In the genomic region with DNA sequence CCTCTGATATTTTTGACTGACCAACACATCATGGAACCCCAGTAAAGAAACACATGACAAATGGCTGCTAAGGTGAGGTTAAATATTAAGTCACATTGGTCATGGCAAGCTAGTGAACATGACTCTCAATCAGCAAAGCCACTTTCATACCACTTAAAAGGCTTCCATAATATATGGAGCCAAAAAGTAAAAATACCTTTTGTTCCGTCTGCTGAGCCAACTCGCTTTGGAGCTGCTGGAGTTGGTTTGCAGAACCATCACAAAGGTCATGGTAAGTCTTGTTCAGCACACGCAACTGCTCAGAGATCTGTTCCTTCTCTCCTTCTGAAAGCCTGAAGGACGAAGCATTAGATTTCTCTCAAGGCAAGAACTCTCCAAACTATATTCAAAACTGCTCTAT, we compare ENCODE assay signal across 12 mouse cellular contexts.
"Had no signal": no experiment of that assay in that cellular context is flagged by ENCODE, and none has a peak within 500 bp of the region (broad histone marks: within the 10 kb centered on the region; RNA-seq: fewer than 3 reads in every experiment).

No protein-coding gene starts in this region.

- ATAC-seq: lung, postnatal 0 days; midbrain, embryonic 13.5 days had no signal

- H3K9ac ChIP-seq: liver, embryonic 15.5 days; midbrain, embryonic 13.5 days had no signal

- H3K4me1 ChIP-seq: limb, embryonic 10.5 days; liver, embryonic 15.5 days; midbrain, embryonic 13.5 days had no signal

- H3K4me3 ChIP-seq: left cerebral cortex, adult 2 months; limb, embryonic 10.5 days; liver, embryonic 15.5 days; midbrain, embryonic 13.5 days had no signal

- H3K9me3 ChIP-seq: limb, embryonic 10.5 days; liver, embryonic 15.5 days; midbrain, embryonic 13.5 days had no signal

- H3K4me2 ChIP-seq: liver, embryonic 11.5 days; liver, embryonic 15.5 days; midbrain, embryonic 13.5 days had no signal

- H3K27ac ChIP-seq: kidney, postnatal 0 days; limb, embryonic 10.5 days; liver, embryonic 15.5 days; midbrain, embryonic 13.5 days had no signal

- DNase-seq: kidney, postnatal 4 days; lung, adult 2 months; lung, postnatal 36 days; right cerebral cortex, postnatal 14 days; thymus, postnatal 4 days had no signal

- H3K27me3 ChIP-seq: liver, embryonic 15.5 days; midbrain, embryonic 13.5 days had no signal
